18 mouse cellular contexts compared by ENCODE assay signal in the genomic region with DNA sequence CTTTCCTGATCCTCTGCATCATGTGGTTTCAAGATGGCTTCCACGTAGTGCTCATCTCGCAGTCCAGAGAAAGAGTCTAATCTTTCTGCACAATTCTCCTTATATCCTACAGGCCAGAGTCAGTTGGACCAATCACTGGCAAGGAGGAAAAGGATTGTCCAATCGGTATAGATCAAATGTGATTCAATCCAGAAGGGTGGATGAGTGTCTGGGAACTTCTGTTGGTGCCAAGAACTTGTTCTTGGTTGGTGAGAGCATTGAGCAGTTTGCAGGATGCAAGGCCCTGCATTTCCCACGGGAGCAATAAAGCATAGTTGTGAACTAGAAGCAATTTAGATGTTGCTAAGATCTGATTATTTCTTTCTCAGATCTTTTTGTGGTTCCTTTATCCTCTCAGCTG.
"Had no signal": no experiment of that assay in that cellular context is flagged by ENCODE, and none has a peak within 500 bp of the region (broad histone marks: within the 10 kb centered on the region; RNA-seq: fewer than 3 reads in every experiment).

No protein-coding gene starts in this region.

- H3K27ac ChIP-seq: limb, embryonic 12.5 days; limb, embryonic 15.5 days; liver, embryonic 14.5 days; macrophage; neural tube, embryonic 13.5 days had no signal

- ATAC-seq: liver, postnatal 0 days; lung, postnatal 0 days had no signal

- H3K4me3 ChIP-seq: limb, embryonic 12.5 days; limb, embryonic 15.5 days; neural tube, embryonic 13.5 days had no signal

- H3K9ac ChIP-seq: limb, embryonic 12.5 days; limb, embryonic 15.5 days; liver, embryonic 14.5 days; liver, postnatal 0 days; lung, embryonic 14.5 days; neural tube, embryonic 13.5 days had no signal

- H3K36me3 ChIP-seq: limb, embryonic 12.5 days; limb, embryonic 15.5 days; neural tube, embryonic 13.5 days had no signal

- DNase-seq: kidney, adult 11 months; kidney, adult 8-10 months; kidney, postnatal 14 days; kidney, postnatal 4 days; left cerebral cortex, postnatal 4 days; liver, postnatal 0 days; lung, embryonic 14.5 days; midbrain, embryonic 14.5 days; retina, postnatal 1 day; right cerebral cortex, postnatal 25 days; thymus, postnatal 25 days had no signal

- H3K4me2 ChIP-seq: limb, embryonic 12.5 days; limb, embryonic 15.5 days; liver, embryonic 11.5 days; lung, embryonic 14.5 days; neural tube, embryonic 13.5 days had no signal

- H3K9me3 ChIP-seq: limb, embryonic 15.5 days; neural tube, embryonic 13.5 days had no signal
